Mouse (Mus musculus) adrenal gland, postnatal 36 days (tissue): ENCODE measurements around the gene Lrrc8c. TPM values are rescaled to one million over a fixed set of nuclear protein-coding genes. Genes with fewer than 3 reads are reported as not detected.

ENCODE experiments used
- DNase-seq, 2 experiments: peaks; one replicate each; pipeline ENCODE4 v3.0.0; 2021; ENCODE audit warnings: mixed read lengths in 1 of 2
- long read RNA-seq, 2 experiments: library from polyadenylated mRNA; stranded (forward); transcript quantifications; one replicate each; pipeline ENCODE4 v2.0.0; 2021; ENCODE audit warnings: borderline sequencing depth in 2 of 2
- total RNA-seq, 2 experiments: library from RNA; stranded (reverse); gene quantifications; 2 replicates each; pipeline ENCODE4 v1.2.3; 2021

The Lrrc8c gene
- 10 to 100 TPM; 23.9 to 26.6 TPM for total RNA-seq
- long read RNA-seq, experiment 1, full-length matches to known transcripts = 5 of 8 reads
- long read RNA-seq, experiment 1, partial matches to known transcripts = 2 of 8 reads
- long read RNA-seq, experiment 1, other reads (novel, unspliced or antisense) = 1 of 8 reads
- long read RNA-seq, experiment 2, full-length matches to known transcripts = 2 of 2 reads
- long read RNA-seq, experiment 2, partial matches to known transcripts = 0 of 2 reads
- long read RNA-seq, experiment 2, other reads (novel, unspliced or antisense) = 0 of 2 reads

GRCm38 (mm10) chr5:105519096-105519975 lies at the start of gene Lrrc8c:
Lrrc8c (plus strand) TSS chr5:105519388.
- peak; percentile 93 to 94 for DNase-seq

GRCm38 (mm10) chr5:105472983-105473705 lies 46.0 kb upstream of the Lrrc8c start:
- DNase-seq = no peak

DNA sequence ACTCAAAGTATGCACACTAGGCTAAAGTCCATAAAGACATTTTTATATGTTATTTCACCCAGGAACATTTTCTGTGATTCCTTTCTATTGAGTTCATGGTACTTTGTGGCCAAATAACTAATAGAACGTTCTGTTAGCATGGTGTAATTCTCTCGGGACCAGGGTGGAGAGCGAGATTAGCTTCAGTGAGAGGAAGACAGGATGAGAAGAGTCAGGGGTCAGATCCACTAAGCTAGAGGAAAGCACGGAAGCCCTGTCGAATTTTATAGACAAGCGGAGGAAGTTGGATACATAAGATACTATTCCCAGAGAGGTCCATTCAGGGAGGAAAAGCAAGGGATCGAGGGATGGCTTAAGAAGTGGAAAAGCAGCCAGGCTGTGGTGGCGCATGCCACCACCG lies 41.7 kb upstream of the Lrrc8c start:
- no peak for DNase-seq

GRCm38 (mm10) chr5:105479673-105480072 lies 39.5 kb upstream of the Lrrc8c start:
- DNase-seq = no peak

- DNase-seq = no peak
Measured at GRCm38 (mm10) chr5:105480561-105480960, 38.6 kb upstream of the Lrrc8c start.

DNA sequence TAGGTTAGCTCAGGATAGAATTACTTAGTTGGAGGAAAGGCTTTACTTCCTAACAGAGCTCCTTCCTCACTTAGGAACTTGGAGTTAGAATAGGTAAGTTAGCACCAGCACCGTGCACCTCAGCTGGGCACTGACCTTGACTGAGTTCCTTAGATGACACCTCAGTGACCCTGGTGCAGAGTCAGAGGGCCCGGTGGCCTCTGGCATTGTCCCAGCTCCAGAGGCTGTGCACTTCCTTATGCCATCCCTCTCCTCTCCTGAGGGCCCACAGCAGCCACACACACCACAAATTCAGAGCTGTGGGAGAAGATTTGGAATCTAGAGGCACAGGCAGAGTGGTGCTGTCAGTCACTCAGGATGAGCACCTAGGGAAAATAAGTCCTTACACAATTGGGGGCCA lies 35.6 kb upstream of the Lrrc8c start:
- peak; percentile 25 to 33 for DNase-seq

- DNase-seq = no peak
Measured at GRCm38 (mm10) chr5:105484247-105484646, 34.9 kb upstream of the Lrrc8c start.

GRCm38 (mm10) chr5:105484891-105485290 lies 34.3 kb upstream of the Lrrc8c start:
- DNase-seq = no peak

DNA sequence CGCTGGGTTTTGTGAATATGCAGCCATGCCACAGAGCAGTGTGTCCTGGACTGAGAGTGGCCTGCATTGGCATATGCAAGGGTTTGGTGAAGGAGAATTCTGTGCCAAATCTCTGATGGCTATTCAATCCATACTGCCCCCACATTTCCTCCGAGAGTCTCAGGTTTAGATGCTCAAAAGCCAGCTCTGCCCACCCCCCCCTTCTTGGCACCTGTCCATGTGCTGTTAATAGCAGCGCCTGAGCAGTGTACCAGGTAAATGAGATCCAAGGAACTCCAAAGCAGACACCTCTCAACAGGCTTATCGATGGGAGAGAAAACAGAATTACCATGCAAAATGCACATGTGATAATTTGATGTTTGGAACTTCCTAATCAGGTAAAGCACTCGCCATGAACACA lies 29.0 kb upstream of the Lrrc8c start:
- DNase-seq = no peak

GRCm38 (mm10) chr5:105491389-105491788 lies 27.8 kb upstream of the Lrrc8c start:
- DNase-seq = no peak

GRCm38 (mm10) chr5:105492367-105493246 lies 26.6 kb upstream of the Lrrc8c start:
- DNase-seq = peak in 1 of 2 experiments; percentile 13

- DNase-seq = no peak
Measured at GRCm38 (mm10) chr5:105493377-105493776, 25.8 kb upstream of the Lrrc8c start.

GRCm38 (mm10) chr5:105494246-105494917 lies 24.8 kb upstream of the Lrrc8c start:
- no peak for DNase-seq

- DNase-seq = peak; percentile 87 to 90
Measured at GRCm38 (mm10) chr5:105494918-105495901, 24.0 kb upstream of the Lrrc8c start.

DNA sequence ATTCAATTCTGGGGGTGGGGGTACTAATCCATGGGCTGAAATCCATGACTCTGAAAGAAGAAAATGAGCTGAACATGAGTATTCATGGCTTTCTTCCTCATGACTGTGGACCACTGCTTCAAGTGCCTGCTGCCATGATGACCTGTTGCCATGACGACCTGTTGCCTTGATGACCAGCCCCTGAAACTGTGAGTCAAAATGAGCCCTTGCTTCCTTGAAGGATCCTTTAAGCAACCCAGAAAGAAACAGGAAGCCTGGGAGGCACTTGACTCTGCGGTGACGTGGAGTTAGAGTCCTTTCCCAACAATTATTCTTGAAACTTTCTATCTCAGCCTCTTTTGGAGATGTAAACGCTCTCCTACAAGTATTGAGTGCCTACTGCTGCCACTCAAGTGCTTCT lies 23.1 kb upstream of the Lrrc8c start:
- no peak for DNase-seq

- no peak for DNase-seq
Measured at GRCm38 (mm10) chr5:105496586-105496985, 22.6 kb upstream of the Lrrc8c start.

DNA sequence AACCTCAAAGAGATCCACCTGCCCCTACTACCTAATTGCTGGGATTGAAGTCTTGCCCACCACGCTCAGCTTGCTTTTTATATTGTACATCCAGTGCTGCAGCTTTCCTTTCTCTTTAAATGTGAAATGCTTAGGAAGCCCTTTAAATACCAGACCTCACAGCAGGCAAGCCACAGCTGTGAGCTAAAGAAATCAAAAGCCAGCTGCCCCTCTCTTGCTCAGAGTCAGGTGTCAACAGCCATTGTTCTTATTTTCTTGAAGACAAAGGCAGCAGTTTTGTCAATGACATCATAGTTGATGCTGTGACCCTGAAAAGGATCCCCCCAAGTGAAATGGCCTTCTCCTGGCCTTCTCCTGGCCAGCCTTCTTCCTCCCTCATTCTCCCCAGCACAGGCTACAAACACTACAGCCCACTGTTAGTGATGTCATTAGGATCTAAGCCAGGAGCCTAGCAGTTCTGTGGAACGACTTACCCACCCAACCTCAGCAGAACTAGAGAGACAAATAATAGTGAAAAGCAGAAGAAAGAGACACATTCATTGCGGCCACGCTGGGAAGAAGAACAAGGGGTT lies 20.7 kb upstream of the Lrrc8c start:
- no peak for DNase-seq

DNA sequence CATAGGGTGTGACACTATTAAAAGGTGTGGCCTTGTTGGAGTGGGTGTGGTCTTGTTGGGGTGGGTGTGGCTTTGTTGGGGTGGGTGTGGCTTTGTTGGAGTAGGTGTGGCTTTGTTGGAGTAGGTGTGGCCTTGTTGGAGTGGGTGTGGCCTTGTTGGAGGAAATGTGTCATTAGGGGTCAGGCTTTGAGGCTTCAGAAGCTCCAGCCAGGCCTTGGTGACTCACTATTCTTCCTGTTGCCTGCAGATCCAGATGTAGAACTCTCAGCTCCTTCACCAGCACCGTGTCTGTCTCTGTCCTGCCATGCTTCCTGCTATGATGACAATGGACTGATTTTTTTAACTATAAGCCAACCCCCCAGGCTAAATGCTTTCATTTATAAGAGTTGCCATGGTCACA lies 19.8 kb upstream of the Lrrc8c start:
- peak in 1 of 2 experiments; percentile 16 for DNase-seq
